Mouse (Mus musculus): ENCODE results near the gene Tenm2.

- TF ChIP-seq CTCF (IDR thresholded peaks at IDR 0.05; ENCODE audit: control insufficient read depth, insufficient read depth, insufficient replicate concordance, low read depth, low read length): no peak
- no peak for TF ChIP-seq POLR2A (IDR thresholded peaks at IDR 0.05; ENCODE audit: control insufficient read depth, low read depth, low read length)
Measured at GRCm38 (mm10) chr11:36424959-36425358, 810.8 kb downstream of the Tenm2 start.

Data from testis, adult 2 months (tissue).